Mouse (Mus musculus): ENCODE measurements around the gene Fxyd1. TPM values are rescaled to one million over a fixed set of nuclear protein-coding genes. Genes with fewer than 3 reads are reported as not detected.

The Fxyd1 gene
- polyA plus RNA-seq, 1 experiment from 2014 or later, result 300 TPM

DNA sequence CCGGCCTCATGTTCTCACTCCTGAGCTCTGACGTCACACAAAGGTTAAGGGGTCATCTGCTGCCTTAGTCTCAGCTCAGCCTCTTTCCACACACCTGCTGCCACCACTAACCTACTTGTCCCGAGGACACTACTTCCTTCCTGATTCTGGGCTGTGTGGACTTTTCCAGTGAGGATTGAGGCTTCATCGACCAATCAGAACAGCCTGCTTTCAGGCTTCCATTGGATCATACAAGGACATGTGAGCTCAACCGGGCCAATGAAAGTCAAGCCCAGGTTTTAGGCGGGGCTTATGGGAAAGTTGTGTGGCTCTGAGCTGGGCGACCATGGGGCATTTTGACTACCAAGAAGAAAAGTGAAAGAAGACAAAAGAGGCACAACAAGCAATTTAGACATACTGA lies 20.1 kb downstream of the Fxyd1 start:
- peak; percentile 32; the same call in 1 of the 2 replicates for ATAC-seq
- H3K9ac ChIP-seq (replicated peaks), result no peak overlapping the region
- H3K27ac ChIP-seq (ENCODE audit: low read depth), result no peak overlapping the region
- no peaks in the 10 kb centered on the region for H3K9me3 ChIP-seq (ENCODE audit: low read length)
- H3K4me3 ChIP-seq (ENCODE audit: low read depth, low read length), result no peak overlapping the region
- H3K36me3 ChIP-seq (replicated peaks; ENCODE audit: insufficient read depth, low read length), result no peaks in the 10 kb centered on the region
- WGBS (ENCODE audit: insufficient replicate concordance), result 57% methylated on average over 7 of the region's 7 CpGs
- H3K4me1 ChIP-seq (ENCODE audit: insufficient read depth), result peaks cover 13% of the 10 kb centered on the region
- no peak for TF ChIP-seq CTCF (IDR thresholded peaks at IDR 0.05; ENCODE audit: low read depth)
- no peak for TF ChIP-seq EP300 (IDR thresholded peaks at IDR 0.05; ENCODE audit: low read depth)
- no peaks in the 10 kb centered on the region for H3K27me3 ChIP-seq (ENCODE audit: insufficient read depth, low read length)
- DNase-seq, result no peak
- no peak overlapping the region for H3K4me2 ChIP-seq (ENCODE audit: low read depth, low read length)

DNA sequence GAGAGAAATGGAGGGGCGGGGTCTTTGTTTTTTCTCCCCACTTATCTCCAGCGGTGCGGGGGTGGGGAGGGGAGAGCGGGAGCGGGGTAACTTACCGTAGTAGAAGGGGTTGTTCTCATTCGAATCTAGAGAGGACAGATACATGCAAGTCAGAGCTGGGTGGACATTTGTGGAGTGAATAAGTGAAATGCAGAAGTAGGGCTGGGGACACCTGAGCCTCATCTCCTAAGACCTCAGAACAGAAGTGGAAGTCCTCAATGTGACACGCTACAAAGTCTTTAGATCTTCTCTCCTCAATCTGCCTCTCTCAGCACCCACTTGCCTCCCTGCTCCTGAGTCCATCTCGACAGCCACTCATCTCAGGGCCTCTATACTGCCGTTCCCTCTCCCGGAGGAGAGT lies 21.7 kb downstream of the Fxyd1 start:
- no peak overlapping the region for H3K9ac ChIP-seq (replicated peaks)
- no peaks in the 10 kb centered on the region for H3K9me3 ChIP-seq (ENCODE audit: low read length)
- DNase-seq (no peak), ATAC-seq (no peak)
- WGBS (ENCODE audit: insufficient replicate concordance), result 69% methylated on average over 11 of the region's 11 CpGs
- no peaks in the 10 kb centered on the region for H3K27me3 ChIP-seq (ENCODE audit: insufficient read depth, low read length)
- no peak overlapping the region for H3K4me3 ChIP-seq (ENCODE audit: low read depth, low read length)
- no peaks in the 10 kb centered on the region for H3K36me3 ChIP-seq (replicated peaks; ENCODE audit: insufficient read depth, low read length)
- no peak for TF ChIP-seq EP300 (IDR thresholded peaks at IDR 0.05; ENCODE audit: low read depth)
- no peak for TF ChIP-seq CTCF (IDR thresholded peaks at IDR 0.05; ENCODE audit: low read depth)
- H3K4me2 ChIP-seq (ENCODE audit: low read depth, low read length), result no peak overlapping the region
- H3K4me1 ChIP-seq (ENCODE audit: insufficient read depth), result peaks cover 13% of the 10 kb centered on the region
- H3K27ac ChIP-seq (ENCODE audit: low read depth), result no peak overlapping the region

DNA sequence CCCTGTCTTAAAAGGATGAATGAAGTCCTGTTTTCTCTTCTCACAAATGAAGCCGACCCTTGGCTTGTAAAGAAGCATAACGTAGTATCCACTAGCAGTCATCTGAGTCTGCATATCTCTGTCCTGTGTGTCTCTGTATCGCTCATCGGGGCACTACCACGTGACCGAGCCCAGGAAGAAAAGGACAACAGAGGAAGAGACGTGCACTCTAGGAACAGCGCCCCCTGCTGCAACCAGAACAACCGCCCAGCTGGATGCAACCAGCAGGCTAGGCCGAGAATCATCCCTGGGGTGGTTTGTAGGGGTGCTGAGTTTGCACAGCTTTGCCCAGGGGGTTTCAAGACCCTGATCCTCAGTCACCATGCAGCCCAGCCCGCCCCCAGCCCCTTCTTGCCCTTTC lies 22.2 kb downstream of the Fxyd1 start:
- H3K4me2 ChIP-seq (ENCODE audit: low read depth, low read length), result no peak overlapping the region
- H3K4me3 ChIP-seq (ENCODE audit: low read depth, low read length), result no peak overlapping the region
- DNase-seq (peak; percentile 61), ATAC-seq (0 out of 2 replicates have a peak, but pooled peaks have one; percentile 33)
- WGBS (ENCODE audit: insufficient replicate concordance), result 45% methylated on average over 11 of the region's 11 CpGs
- H3K27me3 ChIP-seq (ENCODE audit: insufficient read depth, low read length), result no peaks in the 10 kb centered on the region
- H3K9ac ChIP-seq (replicated peaks), result no peak overlapping the region
- H3K4me1 ChIP-seq (ENCODE audit: insufficient read depth), result peaks cover 13% of the 10 kb centered on the region
- H3K36me3 ChIP-seq (replicated peaks; ENCODE audit: insufficient read depth, low read length), result no peaks in the 10 kb centered on the region
- H3K27ac ChIP-seq (ENCODE audit: low read depth), result no peak overlapping the region; the same call in 1 of the 2 replicates
- H3K9me3 ChIP-seq (ENCODE audit: low read length), result no peaks in the 10 kb centered on the region
- TF ChIP-seq EP300 (IDR thresholded peaks at IDR 0.05; ENCODE audit: low read depth) (no peak), CTCF (IDR thresholded peaks at IDR 0.05; ENCODE audit: low read depth) (peak; percentile 66)

DNA sequence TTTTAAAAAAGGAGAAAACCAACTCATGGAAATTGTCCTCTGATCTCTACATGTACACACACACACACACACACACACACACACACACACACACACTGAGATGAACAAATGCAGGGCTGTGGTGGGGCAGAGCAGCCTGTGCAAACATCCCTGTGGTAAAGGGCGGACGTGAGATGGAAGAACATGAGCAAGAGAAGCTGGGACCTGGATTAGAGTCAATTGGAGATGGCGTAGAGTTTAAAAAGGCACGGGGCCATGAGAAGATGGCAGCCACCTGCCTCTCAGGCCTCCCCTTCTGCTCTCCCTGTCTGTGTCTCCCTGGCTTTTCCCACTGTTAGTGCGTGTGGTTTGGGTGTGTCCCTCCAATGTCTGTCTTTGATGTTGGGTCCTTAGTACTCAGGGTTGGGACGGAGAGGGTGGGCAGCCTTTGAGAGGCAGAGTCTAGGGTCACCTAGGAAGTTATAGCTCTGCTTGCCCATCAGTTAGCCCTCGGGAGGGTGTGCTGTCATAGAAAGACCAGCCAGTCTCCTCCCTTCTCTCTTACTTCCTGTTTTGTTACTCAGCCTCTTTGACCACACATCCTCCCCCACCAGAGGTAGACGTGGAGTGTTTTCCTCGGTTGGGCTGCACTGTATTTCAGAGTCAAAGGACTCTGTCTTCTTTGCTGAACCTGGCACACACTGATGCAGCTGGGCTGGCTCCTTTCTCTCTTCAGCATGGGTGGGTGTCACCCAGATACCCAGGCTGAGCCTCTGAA lies 23.4 kb downstream of the Fxyd1 start:
- 36% methylated on average over 9 of the region's 9 CpGs for WGBS (ENCODE audit: insufficient replicate concordance)
- Histone ChIP-seq H3K9ac (replicated peaks) (no peak overlapping the region), H3K4me1 (ENCODE audit: insufficient read depth) (peaks cover 13% of the 10 kb centered on the region), H3K4me3 (ENCODE audit: low read depth, low read length) (no peak overlapping the region), H3K27ac (ENCODE audit: low read depth) (peak overlapping the region; percentile 72), H3K27me3 (ENCODE audit: insufficient read depth, low read length) (no peaks in the 10 kb centered on the region), H3K9me3 (ENCODE audit: low read length) (no peaks in the 10 kb centered on the region), H3K4me2 (ENCODE audit: low read depth, low read length) (0 out of 2 replicates have a peak overlapping the region, but pooled peaks have one; percentile 4), H3K36me3 (replicated peaks; ENCODE audit: insufficient read depth, low read length) (no peaks in the 10 kb centered on the region)
- ATAC-seq, result peak; percentile 52
- TF ChIP-seq CTCF (IDR thresholded peaks at IDR 0.05; ENCODE audit: low read depth) (no peak), EP300 (IDR thresholded peaks at IDR 0.05; ENCODE audit: low read depth) (no peak)
- DNase-seq, result peak; percentile 42

DNA sequence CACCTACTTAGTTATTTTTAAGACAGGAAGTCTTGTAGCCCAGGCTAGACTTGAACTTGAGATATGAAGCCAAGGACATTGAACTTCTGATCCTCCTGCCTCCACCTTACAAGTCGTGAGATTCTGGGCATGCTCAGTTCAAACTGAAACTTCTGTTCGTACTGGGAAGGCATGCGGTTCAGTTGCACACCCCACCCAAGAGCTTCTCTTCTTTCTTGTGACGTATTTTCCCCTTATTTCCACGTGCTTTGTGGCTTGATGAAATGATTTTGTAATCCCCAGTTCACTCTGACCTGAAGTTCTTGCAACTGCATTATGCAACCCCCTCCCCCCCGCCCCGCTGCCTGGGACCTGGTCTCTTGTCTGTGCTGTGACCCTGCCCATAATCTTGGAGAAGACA lies 25.3 kb downstream of the Fxyd1 start:
- no peaks in the 10 kb centered on the region for H3K9me3 ChIP-seq (ENCODE audit: low read length)

DNA sequence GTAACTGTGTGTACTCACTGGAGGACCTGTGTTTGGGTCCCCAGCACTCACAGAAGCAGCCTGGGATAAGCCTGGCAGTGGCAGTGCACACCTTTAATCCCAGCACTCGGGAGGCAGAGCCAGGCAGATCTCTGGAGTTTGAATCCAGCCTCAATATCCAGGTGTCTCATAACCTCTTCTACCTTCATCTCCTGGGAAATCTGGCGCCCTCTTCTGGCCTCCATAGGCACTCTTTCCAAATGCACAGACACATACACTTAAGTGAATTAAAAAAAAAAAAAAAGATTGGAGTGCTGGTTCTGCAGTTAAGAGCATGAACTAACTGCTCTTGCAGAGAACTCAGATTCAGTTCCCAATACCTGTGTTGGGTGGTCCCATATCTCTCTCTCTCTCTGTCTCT lies 26.3 kb downstream of the Fxyd1 start:
- no peak overlapping the region for H3K4me2 ChIP-seq (ENCODE audit: low read depth, low read length)
- H3K9ac ChIP-seq (replicated peaks), result no peak overlapping the region
- no peaks in the 10 kb centered on the region for H3K9me3 ChIP-seq (ENCODE audit: low read length)
- no peak overlapping the region for H3K27ac ChIP-seq (ENCODE audit: low read depth)
- 71% methylated on average over 2 of the region's 2 CpGs for WGBS (ENCODE audit: insufficient replicate concordance)
- peak; percentile 41 for TF ChIP-seq CTCF (IDR thresholded peaks at IDR 0.05; ENCODE audit: low read depth)
- no peak for TF ChIP-seq EP300 (IDR thresholded peaks at IDR 0.05; ENCODE audit: low read depth)
- H3K36me3 ChIP-seq (replicated peaks; ENCODE audit: insufficient read depth, low read length), result no peaks in the 10 kb centered on the region
- H3K4me3 ChIP-seq (ENCODE audit: low read depth, low read length), result no peak overlapping the region
- no peak for ATAC-seq
- peaks cover 13% of the 10 kb centered on the region for H3K4me1 ChIP-seq (ENCODE audit: insufficient read depth)
- no peaks in the 10 kb centered on the region for H3K27me3 ChIP-seq (ENCODE audit: insufficient read depth, low read length)
- no peak for DNase-seq

More for the DNA sequence above, 25.3 kb downstream of the Fxyd1 start:
- no peak overlapping the region for H3K4me3 ChIP-seq (ENCODE audit: low read depth, low read length)
- DNase-seq (peak; percentile 63), ATAC-seq (peak; percentile 47)
- no peaks in the 10 kb centered on the region for H3K36me3 ChIP-seq (replicated peaks; ENCODE audit: insufficient read depth, low read length)
- H3K27ac ChIP-seq (ENCODE audit: low read depth), result peak overlapping the region; percentile 25; the same call in 1 of the 2 replicates
- TF ChIP-seq EP300 (IDR thresholded peaks at IDR 0.05; ENCODE audit: low read depth) (peak; percentile 39; the same call in 1 of the 2 replicates), CTCF (IDR thresholded peaks at IDR 0.05; ENCODE audit: low read depth) (no peak)
- no peaks in the 10 kb centered on the region for H3K27me3 ChIP-seq (ENCODE audit: insufficient read depth, low read length)
- peaks cover 13% of the 10 kb centered on the region for H3K4me1 ChIP-seq (ENCODE audit: insufficient read depth)
- H3K4me2 ChIP-seq (ENCODE audit: low read depth, low read length), result no peak overlapping the region
- no peak overlapping the region for H3K9ac ChIP-seq (replicated peaks)
- WGBS (ENCODE audit: insufficient replicate concordance), result 44% methylated on average over 7 of the region's 7 CpGs

All from liver, postnatal 0 days (tissue).